Mouse (Mus musculus): Measurements from ENCODE around the gene Krt8.

- TF ChIP-seq GATA1 (IDR thresholded peaks at IDR 0.05; ENCODE audit: low read length), result no peak
- TF ChIP-seq TAL1 (IDR thresholded peaks at IDR 0.05; ENCODE audit: low read length), result no peak
These were observed 41.4 kb upstream of the Krt8 start for GRCm38 (mm10) chr15:102045691-102046090.
